Mouse (Mus musculus) testis, adult 10 weeks (tissue): ENCODE measurements around the gene Stx1a. TPM values are rescaled to one million over a fixed set of nuclear protein-coding genes. Genes with fewer than 3 reads are reported as not detected.

ENCODE experiments used
- polyA plus RNA-seq: library from polyadenylated mRNA; stranded (reverse); fragments of 350-450 nt; fragmentation: Illumina TruSeq; extraction: RNeasy Lipid Tissue Mini Kit (QIAGEN cat#74804); gene quantifications from one replicate; pipeline ENCODE4 v1.2.3, GENCODE M21; 2014; ENCODE audit warnings: low read depth, low replicate concordance

Gene Stx1a
- polyA plus RNA-seq: not detected

GRCm38 (mm10) chr5:135023344-135024173, at the start of gene Stx1a:
Gene Stx1a (plus strand): TSS chr5:135023482.

GRCm38 (mm10) chr5:134985633-134986297, 37.5 kb upstream of the Stx1a start, which contains the start of gene Cldn3:
Gene Cldn3 (plus strand): TSS chr5:134986214.

GRCm38 (mm10) chr5:135008671-135009589, 14.4 kb upstream of the Stx1a start, which contains the start of gene Abhd11:
Gene Abhd11 (plus strand): TSS chr5:135009152.

GRCm38 (mm10) chr5:135063629-135064381, 40.5 kb downstream of the Stx1a start, which contains the start of gene Dnajc30:
Gene Dnajc30 (plus strand): TSS chr5:135064202.

GRCm38 (mm10) chr5:135064909-135065446, 41.7 kb downstream of the Stx1a start, which contains the start of gene Bud23:
Gene Bud23 (minus strand): TSS chr5:135064959.

GRCm38 (mm10) chr5:135077564-135078481, 54.5 kb downstream of the Stx1a start, which contains the start of gene Vps37d:
Gene Vps37d (minus strand): TSS chr5:135078266.

GRCm38 (mm10) chr5:135089653-135090052, 66.4 kb downstream of the Stx1a start, which contains the start of gene Mlxipl:
Gene Mlxipl (plus strand): TSS chr5:135089890.

Other genes with a start within 250 kb of the Stx1a start
- 0.52 TPM for gene Tmem270, start 116.7 kb upstream of the Stx1a start, polyA plus RNA-seq
- 3.1 TPM for gene Cldn13, start 108.0 kb upstream of the Stx1a start, polyA plus RNA-seq
- gene Mettl27, start 91.1 kb upstream of the Stx1a start, polyA plus RNA-seq: 4.6 TPM
- not detected for gene Cldn4, start 76.5 kb upstream of the Stx1a start, polyA plus RNA-seq
- gene Cldn3, start 37.3 kb upstream of the Stx1a start, polyA plus RNA-seq: not detected
- 7.4 TPM for gene Abhd11, start 14.3 kb upstream of the Stx1a start, polyA plus RNA-seq
- gene Dnajc30, start 40.7 kb downstream of the Stx1a start, polyA plus RNA-seq: 10.2 TPM
- 9.1 TPM for gene Bud23, start 41.5 kb downstream of the Stx1a start, polyA plus RNA-seq
- not detected for gene Vps37d, start 54.8 kb downstream of the Stx1a start, polyA plus RNA-seq
- 1.1 TPM for gene Mlxipl, start 66.4 kb downstream of the Stx1a start, polyA plus RNA-seq
- gene Tbl2, start 126.2 kb downstream of the Stx1a start, polyA plus RNA-seq: 12.1 TPM
- 13.1 TPM for gene Bcl7b, start 144.8 kb downstream of the Stx1a start, polyA plus RNA-seq
- 17.9 TPM for gene Baz1b, start 163.8 kb downstream of the Stx1a start, polyA plus RNA-seq
- 0.08 TPM for gene Fzd9, start 227.7 kb downstream of the Stx1a start, polyA plus RNA-seq